Mouse (Mus musculus): ENCODE measurements around the gene Map3k19. TPM values are rescaled to one million over a fixed set of nuclear protein-coding genes. Genes with fewer than 3 reads are reported as not detected.

Gene Map3k19
- polyA plus RNA-seq (2012; rRNA removed) = 0.01 and 0.08 TPM in 2 replicates

DNA sequence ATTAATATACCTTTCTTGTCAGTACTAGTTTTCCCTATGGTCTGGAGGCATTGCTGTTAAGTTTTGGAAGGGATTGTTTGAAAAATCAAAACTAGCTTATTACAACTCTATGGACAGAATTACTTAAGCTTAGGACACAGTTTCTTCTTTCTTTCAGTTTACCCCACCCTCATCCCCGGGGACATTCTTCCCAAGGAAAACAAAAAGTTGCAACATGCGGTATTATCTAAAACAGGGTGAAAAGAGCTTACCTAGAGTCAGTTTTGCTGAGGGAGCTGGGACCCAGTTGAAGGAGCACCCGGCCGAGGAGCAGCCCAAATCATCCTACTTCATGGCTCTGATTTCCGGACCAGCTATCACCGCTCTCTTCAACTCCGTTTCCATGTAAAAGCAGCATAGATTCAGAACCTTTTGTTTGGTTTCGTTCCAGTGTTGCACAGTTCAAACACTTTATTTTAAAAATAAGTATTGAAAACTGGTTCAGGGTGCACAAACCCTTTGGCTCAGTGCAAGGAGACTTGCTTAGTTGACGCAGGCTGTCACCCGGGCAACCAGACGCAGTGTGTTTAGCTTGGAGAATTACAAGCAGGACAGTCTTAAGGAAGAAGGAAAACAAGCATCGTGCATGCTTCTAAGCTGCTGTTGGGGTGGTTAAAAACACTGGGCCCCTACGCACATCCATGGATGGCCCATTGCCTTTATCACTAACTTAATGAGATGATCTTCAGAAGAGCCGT lies at the start of gene Map3k19:
Map3k19 (minus strand) TSS at position 546 of the 737 bp plus-strand sequence.
- DNase-seq (ENCODE audit: low spot score) = no peak

DNA sequence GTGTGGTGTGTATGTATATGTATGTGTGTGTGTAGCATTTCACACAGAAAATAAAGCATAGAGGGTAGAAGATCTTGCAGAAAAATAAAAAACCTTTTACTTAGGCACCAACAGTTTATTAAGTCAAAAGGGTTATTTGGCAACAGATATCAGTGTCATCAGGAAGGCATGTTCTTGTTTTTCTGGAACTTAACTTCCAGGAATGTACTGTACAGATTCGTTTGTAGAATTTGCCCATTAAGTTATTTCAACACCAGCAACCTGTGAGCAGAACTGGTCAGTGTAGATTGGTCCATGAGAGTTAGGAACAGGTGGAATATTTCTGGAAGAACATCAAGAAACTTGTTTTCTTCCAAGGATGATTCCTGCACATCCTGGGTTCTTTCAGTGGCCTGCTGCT lies 44.6 kb upstream of the Map3k19 start:
- no peak for DNase-seq (ENCODE audit: low spot score)

DNA sequence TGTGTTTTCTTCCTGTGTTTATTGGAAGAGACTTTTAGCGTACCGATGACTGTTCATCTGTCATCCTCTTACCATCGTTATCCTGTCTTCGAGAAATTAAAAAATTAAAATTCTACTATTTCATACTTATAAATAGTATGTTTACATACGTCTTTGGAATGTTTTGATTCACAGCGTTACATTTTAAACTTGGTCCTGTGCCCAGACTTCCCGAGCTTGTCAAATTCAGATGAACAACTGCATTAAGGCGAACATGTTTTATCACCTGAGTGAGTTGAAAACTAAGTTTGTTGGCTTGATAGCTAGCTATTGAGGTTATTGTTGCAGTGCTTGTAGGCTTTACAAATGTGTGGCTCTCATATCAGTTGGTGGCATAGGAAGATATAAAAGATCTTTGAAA lies 14.4 kb upstream of the Map3k19 start:
- DNase-seq (ENCODE audit: low spot score) = no peak

DNA sequence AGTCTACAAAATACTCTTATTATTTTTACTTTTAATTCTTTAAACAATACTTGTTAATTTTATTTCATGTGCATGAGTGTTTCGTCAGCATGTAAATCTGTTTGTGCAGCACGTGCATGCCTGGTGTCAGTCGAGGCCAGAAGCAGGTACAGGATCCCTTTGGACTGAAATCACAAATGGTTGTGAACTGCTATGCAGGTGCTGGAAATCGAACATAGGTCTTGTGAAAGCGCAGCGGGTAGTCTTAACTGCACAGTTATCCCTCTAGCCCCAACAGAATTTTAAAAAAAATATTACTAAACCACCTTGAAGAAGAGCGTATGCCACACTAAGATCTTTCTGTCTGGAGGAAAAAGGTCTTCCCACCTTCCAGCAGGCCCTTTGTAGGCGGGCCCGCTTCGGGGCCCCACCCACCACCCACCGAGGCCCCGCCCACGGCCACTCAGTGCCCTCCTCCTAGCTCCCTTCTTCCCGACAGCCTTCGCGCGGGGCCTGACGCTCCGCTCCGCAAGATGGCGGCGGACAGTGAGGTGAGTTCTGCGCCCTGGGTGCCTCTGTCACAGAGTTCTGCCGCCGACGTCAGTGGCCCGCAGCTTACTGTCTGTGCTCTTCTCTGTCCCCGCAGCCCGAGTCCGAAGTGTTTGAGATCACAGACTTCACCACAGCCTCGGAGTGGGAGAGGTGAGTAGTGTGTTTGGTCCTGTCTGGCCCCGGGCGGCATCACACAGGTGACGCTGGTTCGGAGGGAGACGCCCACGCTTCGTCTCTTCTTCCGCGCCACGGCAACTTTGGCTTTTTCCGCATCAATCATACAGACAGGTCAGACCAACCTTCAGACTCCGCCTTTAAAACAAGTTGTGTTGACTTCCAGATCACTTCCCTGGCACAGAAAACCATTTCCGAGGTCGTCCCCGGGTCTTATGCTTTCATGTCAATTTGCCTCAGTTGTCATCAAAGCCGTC lies 13.8 kb upstream of the Map3k19 start, which contains the start of gene Rab3gap1:
Rab3gap1 (plus strand) TSS at position 474 of the 962 bp plus-strand sequence.
- DNase-seq (ENCODE audit: low spot score) = peak; percentile 85

DNA sequence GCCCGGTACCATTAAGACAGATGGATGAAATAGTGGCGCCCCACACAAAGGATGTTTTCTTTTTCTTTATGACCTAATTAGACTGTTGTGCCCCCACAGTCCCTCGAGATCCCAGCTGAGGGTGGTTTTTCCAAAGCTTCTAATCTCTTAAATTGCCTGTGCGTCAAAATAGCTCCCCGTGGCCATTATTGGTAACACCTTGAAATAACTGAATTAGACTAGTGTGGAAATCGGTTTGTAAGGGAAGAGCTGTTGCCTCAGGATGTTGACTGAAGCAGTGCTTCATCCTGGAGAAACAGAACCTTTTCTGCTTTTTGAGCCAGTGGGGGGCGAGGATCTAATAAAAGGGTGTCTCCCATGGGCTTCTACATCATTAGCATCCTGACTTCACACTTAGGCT lies 9.0 kb upstream of the Map3k19 start:
- DNase-seq (ENCODE audit: low spot score) = no peak

DNA sequence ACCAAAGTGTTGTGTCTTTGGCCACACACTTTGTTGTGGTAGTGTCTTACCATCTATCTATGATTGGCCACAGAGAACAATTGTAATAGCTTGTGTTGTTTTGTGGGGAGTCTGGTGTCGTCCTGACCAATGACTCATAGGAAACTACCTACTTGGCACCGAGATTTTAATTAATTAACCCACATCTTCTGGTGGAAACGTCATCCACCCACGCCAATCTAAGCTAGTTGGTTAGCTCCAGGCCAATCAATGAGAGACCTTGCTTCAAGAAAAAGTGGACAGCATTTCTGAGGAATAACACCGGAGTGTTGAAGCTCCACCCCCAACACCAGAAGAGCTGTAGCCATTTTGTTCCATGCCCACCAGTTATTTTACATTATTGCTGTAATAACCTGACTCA lies 7.1 kb upstream of the Map3k19 start:
- DNase-seq (ENCODE audit: low spot score) = no peak

DNA sequence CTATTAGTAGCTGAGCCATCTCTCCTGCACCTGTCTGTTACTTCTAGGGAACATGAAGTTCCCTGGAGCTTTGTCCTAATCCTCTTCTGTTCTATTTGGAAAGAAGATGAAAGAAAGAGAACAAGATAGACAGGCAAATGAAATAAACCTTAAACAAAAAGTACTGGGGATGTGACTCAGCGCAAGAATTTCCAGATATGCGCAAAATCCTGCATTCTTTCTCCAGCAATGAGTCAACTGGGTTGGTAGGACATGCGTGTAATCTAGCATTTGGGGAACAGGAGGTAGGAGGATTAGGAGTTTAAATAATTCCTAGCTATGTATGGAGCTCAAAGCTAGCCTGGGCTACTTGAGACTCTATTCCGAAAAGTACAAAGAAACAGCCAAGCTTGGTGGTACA lies 5.7 kb upstream of the Map3k19 start:
- no peak for DNase-seq (ENCODE audit: low spot score)

DNA sequence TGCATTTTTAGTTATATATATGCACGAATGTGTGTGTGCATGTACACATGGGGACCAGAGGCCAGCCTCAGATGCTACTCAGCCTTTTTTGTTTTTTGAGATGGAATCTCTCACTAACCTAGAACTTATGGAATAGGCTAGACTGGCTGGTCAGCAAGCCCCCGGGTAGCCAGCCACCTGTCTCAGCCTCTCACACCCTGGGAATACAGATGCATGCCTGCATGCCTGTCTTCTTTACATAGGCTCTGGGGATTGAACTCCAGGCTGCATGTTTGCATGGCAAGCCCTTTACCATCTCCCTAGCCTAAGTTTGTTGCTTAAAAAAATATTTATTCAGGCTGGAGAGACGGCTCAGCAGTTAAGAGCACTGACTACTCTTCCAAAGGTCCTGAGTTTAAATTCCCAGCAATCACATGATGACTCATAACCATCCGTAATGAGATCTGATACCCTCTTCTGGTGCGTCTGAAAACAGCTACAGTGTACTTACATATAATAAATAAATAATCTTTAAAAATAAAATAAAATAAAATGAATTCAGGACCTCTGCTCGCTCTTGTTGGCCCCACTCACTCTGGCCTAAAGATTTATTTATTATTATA lies 5.1 kb upstream of the Map3k19 start:
- no peak for DNase-seq (ENCODE audit: low spot score)

DNA sequence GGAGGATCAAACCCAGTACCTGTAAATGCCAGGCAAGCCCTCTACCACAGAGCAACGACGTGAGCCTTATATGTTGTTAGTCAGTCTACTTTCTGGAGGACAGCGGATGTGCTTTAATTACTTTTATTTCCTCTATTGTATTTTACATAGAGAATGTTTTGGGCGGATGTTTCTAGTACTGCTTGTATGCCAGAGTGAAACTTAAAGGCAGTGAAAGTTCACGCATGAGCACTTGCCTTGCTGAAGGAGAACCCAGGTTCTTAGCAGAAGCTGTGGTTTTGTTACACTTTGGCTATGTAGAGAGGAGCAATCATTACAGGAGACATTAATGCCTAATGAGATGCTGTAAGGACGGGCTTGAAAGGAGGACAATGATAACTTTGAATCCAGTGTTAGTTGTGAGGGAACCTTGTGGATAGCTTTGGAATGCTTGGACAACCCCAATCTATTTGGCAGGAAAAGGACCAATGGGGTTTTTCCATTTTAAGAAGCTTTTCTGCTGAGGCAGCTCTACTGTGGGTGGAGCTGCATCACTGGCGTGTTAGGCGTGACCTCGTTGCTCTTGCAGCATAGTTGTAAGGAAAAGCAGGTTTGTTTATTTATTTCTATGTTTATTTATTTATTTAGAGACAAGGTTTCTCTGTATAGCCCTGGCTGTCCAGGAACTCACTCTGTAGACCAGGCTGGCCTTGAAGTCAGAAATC lies 4.3 kb upstream of the Map3k19 start:
- DNase-seq (ENCODE audit: low spot score) = no peak

DNA sequence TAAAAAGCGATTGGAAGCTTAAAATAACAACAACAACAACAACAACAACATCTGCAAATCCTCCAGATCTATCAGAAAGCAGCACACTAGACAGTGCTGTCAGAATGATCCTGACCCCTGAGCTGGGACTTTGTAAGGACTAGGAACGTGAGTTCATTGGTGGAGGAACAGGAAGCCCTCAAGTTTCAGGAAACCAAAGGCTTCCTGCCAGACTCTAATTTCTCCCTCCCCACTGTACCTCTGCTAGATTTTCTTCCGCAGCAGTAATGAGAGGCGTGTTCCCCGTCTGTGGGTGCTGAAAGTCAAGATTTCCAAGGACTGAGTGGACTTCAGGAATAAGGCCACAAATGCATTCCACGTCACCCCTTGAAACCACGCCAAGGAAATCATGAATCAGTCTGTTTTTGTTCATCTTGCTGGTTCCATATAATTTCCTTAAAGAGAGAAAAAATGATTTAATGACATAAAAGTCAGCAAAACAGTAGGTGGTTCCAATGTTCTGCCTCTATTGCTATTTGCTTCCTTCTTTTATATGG lies 4.7 kb downstream of the Map3k19 start:
- no peak for DNase-seq (ENCODE audit: low spot score)

DNA sequence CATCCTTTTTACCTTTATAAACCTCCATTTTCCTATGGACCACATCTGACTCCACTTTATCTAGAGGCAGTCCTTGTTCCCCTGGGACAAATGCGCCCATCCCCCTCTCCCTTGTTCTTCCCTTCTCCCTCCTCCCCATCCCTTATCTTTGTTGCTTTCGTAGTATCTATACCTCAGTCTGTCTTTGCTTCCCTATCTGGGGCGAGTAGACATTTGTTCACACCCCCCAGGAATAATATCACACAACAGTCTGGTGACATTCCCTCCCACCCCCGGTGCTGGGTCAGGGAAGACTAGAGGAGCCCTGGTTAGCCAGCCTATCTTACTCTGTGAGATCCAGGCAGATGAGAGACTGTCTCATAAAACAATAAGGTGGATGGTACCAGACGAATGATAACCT lies 9.4 kb downstream of the Map3k19 start:
- DNase-seq (ENCODE audit: low spot score) = no peak

DNA sequence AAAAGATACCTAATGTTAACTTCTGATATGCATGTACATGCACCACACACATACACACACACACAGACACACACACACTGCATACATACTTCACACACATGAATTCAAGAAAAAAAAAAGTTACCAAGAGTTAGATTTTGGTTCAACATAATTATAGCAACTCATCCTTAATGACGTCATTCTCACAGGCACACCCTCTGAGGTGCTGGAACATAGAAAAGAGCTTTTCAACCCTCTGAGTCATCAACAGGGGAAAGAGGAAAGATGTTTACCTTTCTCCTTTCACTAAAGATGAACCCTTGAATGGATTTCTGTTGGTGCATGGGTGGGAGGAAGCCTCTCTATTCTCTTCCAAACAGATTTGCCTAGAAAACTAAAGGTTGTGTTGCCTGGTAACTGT lies 16.2 kb downstream of the Map3k19 start:
- DNase-seq (ENCODE audit: low spot score) = no peak

DNA sequence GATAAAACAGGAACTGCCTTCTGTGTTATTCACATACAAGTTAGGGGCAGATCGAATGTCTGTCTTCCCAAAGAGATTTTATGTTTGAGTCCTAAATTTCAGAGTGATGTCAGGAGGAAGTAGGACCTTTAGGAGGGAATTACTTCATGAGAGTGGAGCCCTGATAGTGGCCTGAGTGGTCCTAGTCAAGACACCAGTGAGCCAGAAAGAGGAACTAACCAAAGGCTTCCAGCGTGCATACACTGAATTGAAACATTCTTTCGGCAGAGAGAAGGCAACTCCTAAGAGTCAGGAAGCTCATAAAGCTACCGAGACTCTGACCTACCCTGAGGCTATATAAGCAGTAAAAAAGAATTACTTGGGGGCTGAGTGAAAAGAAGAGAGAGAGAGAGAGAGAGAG lies 18.2 kb downstream of the Map3k19 start:
- no peak for DNase-seq (ENCODE audit: low spot score)

DNA sequence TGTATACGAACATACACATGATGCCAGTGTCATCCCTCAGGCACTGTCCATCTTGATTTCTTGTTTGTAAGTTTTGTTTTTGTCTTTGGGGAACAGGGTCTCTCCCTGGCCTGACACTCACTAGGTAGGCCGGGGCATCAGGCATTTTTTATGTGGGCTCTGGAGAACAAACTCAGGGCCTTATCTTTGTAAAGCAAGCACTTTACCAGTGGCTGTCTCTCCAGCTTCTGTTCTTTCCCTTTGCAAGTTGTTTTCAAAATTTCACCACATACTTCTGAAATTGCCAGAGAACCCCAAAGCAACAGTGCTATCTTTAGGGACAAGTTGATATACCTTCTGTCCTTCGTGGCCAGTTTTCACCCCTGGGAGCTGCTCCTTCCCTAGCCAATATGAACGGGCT lies 20.6 kb downstream of the Map3k19 start:
- no peak for DNase-seq (ENCODE audit: low spot score)

DNA sequence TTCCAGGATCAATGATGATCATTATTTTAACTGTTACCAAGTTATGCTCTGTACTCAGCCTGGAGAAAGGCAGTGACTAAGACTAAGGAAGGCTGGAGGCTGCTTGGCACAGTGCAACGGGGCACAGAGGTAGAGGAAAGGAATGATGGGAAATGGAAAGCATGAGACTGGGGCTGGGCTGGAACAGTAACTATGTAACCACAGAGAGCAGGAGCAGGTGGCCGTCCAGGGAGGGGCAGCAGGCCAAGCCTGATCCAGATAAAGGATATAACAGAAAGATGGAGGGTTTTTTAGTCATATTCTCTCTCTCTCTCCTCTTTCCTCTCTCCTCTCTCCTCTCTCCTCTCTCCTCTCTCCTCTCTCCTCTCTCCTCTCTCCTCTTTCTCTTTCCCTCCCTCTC lies 21.1 kb downstream of the Map3k19 start:
- no peak for DNase-seq (ENCODE audit: low spot score)

DNA sequence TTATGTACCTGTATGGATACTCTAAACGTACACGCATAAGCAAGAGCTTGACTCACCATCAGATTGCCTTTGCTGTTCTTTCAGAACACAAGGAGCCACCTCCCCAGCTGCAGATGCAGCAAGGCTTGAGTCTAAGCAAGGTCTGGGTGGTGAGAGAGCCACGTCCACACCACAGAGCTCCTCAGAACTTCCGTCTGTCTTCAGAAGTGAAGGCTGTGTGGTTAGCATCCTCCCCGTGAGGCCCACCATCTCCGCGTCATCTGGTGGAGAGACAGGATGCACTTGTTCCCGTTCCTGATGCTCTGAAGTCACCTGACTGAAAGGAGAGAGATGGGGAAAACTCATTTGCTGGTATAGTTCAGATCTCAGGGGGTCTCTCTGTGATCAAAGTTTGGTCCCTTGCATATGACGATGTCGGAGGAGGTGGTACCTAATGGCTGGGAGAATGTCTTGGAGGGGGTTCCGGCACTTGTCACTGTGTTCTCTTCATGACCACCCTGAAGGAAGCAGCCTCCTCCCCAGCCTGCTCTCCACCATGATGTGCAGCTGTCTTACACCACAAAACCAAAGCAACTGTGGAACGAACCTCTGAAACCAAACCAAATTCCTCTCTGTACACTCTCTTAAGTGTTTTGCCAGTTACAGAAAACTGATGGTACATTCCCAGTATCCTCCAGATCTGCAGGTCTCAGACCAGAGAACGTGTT lies 24.5 kb downstream of the Map3k19 start:
- no peak for DNase-seq (ENCODE audit: low spot score)

DNA sequence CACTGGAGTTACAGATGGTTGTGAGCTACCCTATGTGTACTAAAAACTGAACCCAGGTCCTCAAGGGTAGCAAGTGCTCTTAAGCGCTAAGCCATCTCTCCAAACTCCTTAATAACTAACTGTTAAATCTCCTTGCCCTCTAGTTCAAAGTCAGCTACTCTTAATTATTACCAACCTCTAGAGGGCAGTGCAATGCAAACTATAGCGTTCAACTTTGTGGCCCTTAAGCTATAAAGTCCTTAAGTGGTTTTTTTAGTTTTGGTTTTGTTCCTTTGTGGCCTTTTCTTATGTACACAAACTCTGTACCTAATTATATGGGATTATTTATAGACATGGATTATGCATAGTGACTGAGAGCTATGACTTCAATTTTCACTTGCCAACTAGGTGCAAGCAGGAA lies 27.5 kb downstream of the Map3k19 start:
- no peak for DNase-seq (ENCODE audit: low spot score)

DNA sequence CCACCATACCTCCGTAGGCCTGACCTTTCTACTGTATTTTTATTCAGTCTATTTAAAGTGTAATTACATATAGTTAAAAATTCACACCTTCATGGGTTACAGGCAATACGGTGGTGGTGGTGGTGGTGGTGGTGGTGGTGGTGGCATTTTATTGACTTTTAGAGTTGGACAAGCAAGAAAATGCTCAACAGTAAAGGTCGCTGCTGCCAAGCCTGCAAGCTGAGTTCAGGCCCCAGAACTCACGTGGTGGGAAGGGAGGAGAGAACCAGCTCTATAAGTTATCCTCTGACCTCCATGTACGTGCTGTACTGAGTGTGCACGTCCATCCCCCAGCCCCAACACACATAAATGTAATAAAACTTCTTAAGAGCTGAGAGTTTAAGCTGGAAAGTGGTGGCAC lies 38.5 kb downstream of the Map3k19 start:
- no peak for DNase-seq (ENCODE audit: low spot score)

DNA sequence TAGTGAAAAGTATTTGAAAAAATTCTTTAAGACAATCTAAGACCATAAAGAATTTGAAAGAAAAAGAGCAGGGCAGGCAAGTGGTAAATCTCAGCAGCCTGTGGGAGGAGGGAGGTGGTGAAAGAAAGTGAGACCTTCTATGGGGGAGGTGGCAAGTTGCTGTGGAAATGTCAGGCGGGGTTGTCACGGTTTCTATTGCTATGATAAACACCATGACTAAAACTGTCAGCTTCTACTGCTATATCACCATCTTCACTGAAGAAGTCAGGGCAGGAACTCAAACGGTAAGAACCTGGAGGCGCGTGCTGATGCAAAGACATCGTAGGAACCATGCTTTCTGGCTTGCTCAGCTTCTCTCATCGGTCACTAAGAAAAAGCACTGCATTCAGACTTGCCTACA lies 41.9 kb downstream of the Map3k19 start:
- DNase-seq (ENCODE audit: low spot score) = no peak

DNA sequence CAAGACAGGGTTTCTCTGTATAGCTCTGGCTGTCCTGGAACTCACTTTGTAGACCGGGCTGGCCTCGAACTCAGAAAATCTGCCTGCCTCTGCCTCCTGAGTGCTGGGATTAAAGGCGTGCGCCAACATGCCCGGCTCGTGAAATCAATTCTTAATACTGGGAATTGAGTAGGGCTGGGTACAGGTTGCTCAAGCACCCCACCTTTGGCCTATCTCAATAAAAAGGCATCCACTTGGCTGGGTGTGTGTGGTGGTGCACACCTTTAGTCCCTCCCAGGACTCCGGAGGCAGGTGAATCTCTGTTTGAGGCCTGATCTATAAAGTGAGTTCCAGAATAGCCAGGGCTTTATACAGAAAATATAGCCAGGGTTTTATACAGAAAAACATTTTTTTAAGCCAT lies 46.2 kb downstream of the Map3k19 start:
- DNase-seq (ENCODE audit: low spot score) = no peak

DNA sequence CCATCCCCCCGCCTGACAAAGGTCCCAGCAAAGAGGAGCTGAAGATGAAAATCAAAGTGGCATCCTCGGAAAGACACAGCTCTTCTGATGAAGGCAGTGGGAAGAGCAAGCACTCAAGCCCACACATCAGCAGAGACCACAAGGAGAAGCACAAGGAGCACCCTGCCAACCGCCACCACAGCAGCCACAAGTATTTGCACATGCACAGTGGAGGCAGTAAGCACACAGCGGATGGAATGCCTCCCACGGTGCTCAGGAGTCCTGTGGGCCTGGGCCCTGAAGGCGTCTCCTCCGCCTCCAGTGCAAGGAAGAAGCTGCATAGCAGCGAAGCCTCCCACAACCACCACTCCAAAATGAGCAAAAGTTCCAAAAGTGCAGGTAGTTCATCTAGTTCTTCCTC lies 51.9 kb downstream of the Map3k19 start:
- no peak for DNase-seq (ENCODE audit: low spot score)

All from urinary bladder, adult 2 months (tissue).